Mouse (Mus musculus): ENCODE measurements around the gene D16Ertd472e. TPM values are rescaled to one million over a fixed set of nuclear protein-coding genes. Genes with fewer than 3 reads are reported as not detected.

Gene D16Ertd472e
- polyA plus RNA-seq (2015; fragmentation: Nextera tagmentation; extraction: Ambion mirVana) = 30.8 and 31.1 TPM in 2 replicates

- ATAC-seq (ENCODE audit: insufficient number of reproducible peaks, insufficient read depth, low FRiP score, low TSS enrichment, low read depth) = peak; percentile 97
- H3K36me3 ChIP-seq = peaks cover 12% of the 10 kb centered on the region
- H3K9ac ChIP-seq = peak within 1 kb of the TSS; percentile 86
- peak within 1 kb of the TSS; percentile 65 for H3K4me2 ChIP-seq
- H3K27ac ChIP-seq = peak within 1 kb of the TSS; percentile 95
- H3K4me1 ChIP-seq = peaks cover 22% of the 10 kb centered on the region
- 0 out of 2 replicates have a peak, but pooled peaks cover 2% of the 10 kb centered on the region for H3K9me3 ChIP-seq
- WGBS = under 1% methylated on average over 63 of the region's 70 CpGs
- H3K27me3 ChIP-seq = no peaks in the 10 kb centered on the region
- peak within 1 kb of the TSS; percentile 76 for H3K4me3 ChIP-seq
Measured at GRCm38 (mm10) chr16:78576478-78577084, at the start of gene D16Ertd472e. Gene D16Ertd472e (minus strand): TSS chr16:78576708.

- Histone ChIP-seq H3K27ac (no peak overlapping the region), H3K36me3 (no peaks in the 10 kb centered on the region), H3K4me1 (no peaks in the 10 kb centered on the region), H3K27me3 (no peaks in the 10 kb centered on the region), H3K4me3 (no peak overlapping the region), H3K9me3 (no peaks in the 10 kb centered on the region), H3K4me2 (no peak overlapping the region), H3K9ac (no peak overlapping the region)
- 67% methylated on average over 5 of the region's 5 CpGs for WGBS
- ATAC-seq (ENCODE audit: insufficient number of reproducible peaks, insufficient read depth, low FRiP score, low TSS enrichment, low read depth) = no peak
Measured at GRCm38 (mm10) chr16:78622755-78623154, 46.2 kb upstream of the D16Ertd472e start.

GRCm38 (mm10) chr16:78619386-78619785 lies 42.9 kb upstream of the D16Ertd472e start:
- Histone ChIP-seq H3K27ac (no peak overlapping the region), H3K9ac (no peak overlapping the region), H3K4me2 (no peak overlapping the region), H3K9me3 (no peaks in the 10 kb centered on the region), H3K4me1 (no peaks in the 10 kb centered on the region), H3K27me3 (no peaks in the 10 kb centered on the region), H3K4me3 (no peak overlapping the region), H3K36me3 (no peaks in the 10 kb centered on the region)
- WGBS = 85% methylated on average over 5 of the region's 5 CpGs
- no peak for ATAC-seq (ENCODE audit: insufficient number of reproducible peaks, insufficient read depth, low FRiP score, low TSS enrichment, low read depth)

GRCm38 (mm10) chr16:78617757-78618532 lies 41.4 kb upstream of the D16Ertd472e start:
- H3K36me3 ChIP-seq = no peaks in the 10 kb centered on the region
- H3K4me3 ChIP-seq = no peak overlapping the region
- no peaks in the 10 kb centered on the region for H3K9me3 ChIP-seq
- H3K27ac ChIP-seq = no peak overlapping the region
- H3K4me1 ChIP-seq = no peaks in the 10 kb centered on the region
- no peak overlapping the region for H3K9ac ChIP-seq
- no peak overlapping the region for H3K4me2 ChIP-seq
- 93% methylated on average over 11 of the region's 11 CpGs for WGBS
- no peaks in the 10 kb centered on the region for H3K27me3 ChIP-seq
- no peak for ATAC-seq (ENCODE audit: insufficient number of reproducible peaks, insufficient read depth, low FRiP score, low TSS enrichment, low read depth)

- 66% methylated on average over 4 of the region's 4 CpGs for WGBS
- Histone ChIP-seq H3K9me3 (0 out of 2 replicates have a peak, but pooled peaks cover 10% of the 10 kb centered on the region), H3K4me2 (no peak overlapping the region), H3K4me3 (no peak overlapping the region), H3K4me1 (no peaks in the 10 kb centered on the region), H3K27ac (no peak overlapping the region), H3K9ac (no peak overlapping the region), H3K27me3 (no peaks in the 10 kb centered on the region), H3K36me3 (no peaks in the 10 kb centered on the region)
- no peak for ATAC-seq (ENCODE audit: insufficient number of reproducible peaks, insufficient read depth, low FRiP score, low TSS enrichment, low read depth)
Measured at GRCm38 (mm10) chr16:78606202-78606601, 29.7 kb upstream of the D16Ertd472e start.

GRCm38 (mm10) chr16:78598919-78599318 lies 22.4 kb upstream of the D16Ertd472e start:
- Histone ChIP-seq H3K9ac (no peak overlapping the region), H3K36me3 (no peaks in the 10 kb centered on the region), H3K27ac (no peak overlapping the region), H3K4me3 (no peak overlapping the region), H3K27me3 (no peaks in the 10 kb centered on the region), H3K9me3 (0 out of 2 replicates have a peak, but pooled peaks cover 10% of the 10 kb centered on the region), H3K4me2 (no peak overlapping the region), H3K4me1 (no peaks in the 10 kb centered on the region)
- 50% methylated on average over 1 of the region's 1 CpGs for WGBS
- no peak for ATAC-seq (ENCODE audit: insufficient number of reproducible peaks, insufficient read depth, low FRiP score, low TSS enrichment, low read depth)

- Histone ChIP-seq H3K27me3 (no peaks in the 10 kb centered on the region), H3K36me3 (no peaks in the 10 kb centered on the region), H3K9ac (no peak overlapping the region), H3K4me3 (no peak overlapping the region), H3K27ac (no peak overlapping the region), H3K9me3 (no peaks in the 10 kb centered on the region), H3K4me2 (no peak overlapping the region), H3K4me1 (peaks cover 2% of the 10 kb centered on the region; the same call in 1 of the 2 replicates)
- WGBS = 56% methylated on average over 2 of the region's 2 CpGs
- ATAC-seq (ENCODE audit: insufficient number of reproducible peaks, insufficient read depth, low FRiP score, low TSS enrichment, low read depth) = no peak
Measured at GRCm38 (mm10) chr16:78596381-78596780, 19.9 kb upstream of the D16Ertd472e start.

- WGBS = 92% methylated on average over 7 of the region's 7 CpGs
- H3K4me3 ChIP-seq = no peak overlapping the region
- H3K4me2 ChIP-seq = no peak overlapping the region
- H3K27ac ChIP-seq = no peak overlapping the region
- H3K27me3 ChIP-seq = no peaks in the 10 kb centered on the region
- H3K4me1 ChIP-seq = peaks cover 7% of the 10 kb centered on the region; the same call in 1 of the 2 replicates
- no peak for ATAC-seq (ENCODE audit: insufficient number of reproducible peaks, insufficient read depth, low FRiP score, low TSS enrichment, low read depth)
- H3K9me3 ChIP-seq = no peaks in the 10 kb centered on the region
- no peak overlapping the region for H3K9ac ChIP-seq
- H3K36me3 ChIP-seq = no peaks in the 10 kb centered on the region
Measured at GRCm38 (mm10) chr16:78595821-78596220, 19.3 kb upstream of the D16Ertd472e start.

GRCm38 (mm10) chr16:78594154-78594553 lies 17.6 kb upstream of the D16Ertd472e start:
- Histone ChIP-seq H3K36me3 (no peaks in the 10 kb centered on the region), H3K9me3 (no peaks in the 10 kb centered on the region), H3K9ac (no peak overlapping the region), H3K4me2 (no peak overlapping the region), H3K27me3 (no peaks in the 10 kb centered on the region), H3K4me1 (peaks cover 8% of the 10 kb centered on the region; the same call in 1 of the 2 replicates), H3K27ac (no peak overlapping the region), H3K4me3 (no peak overlapping the region)
- WGBS = 70% methylated on average over 3 of the region's 3 CpGs
- ATAC-seq (ENCODE audit: insufficient number of reproducible peaks, insufficient read depth, low FRiP score, low TSS enrichment, low read depth) = no peak

- no peak for ATAC-seq (ENCODE audit: insufficient number of reproducible peaks, insufficient read depth, low FRiP score, low TSS enrichment, low read depth)
- peaks cover 8% of the 10 kb centered on the region; the same call in 1 of the 2 replicates for H3K4me1 ChIP-seq
- no peak overlapping the region for H3K4me2 ChIP-seq
- 43% methylated on average over 6 of the region's 6 CpGs for WGBS
- H3K9me3 ChIP-seq = no peaks in the 10 kb centered on the region
- H3K27me3 ChIP-seq = no peaks in the 10 kb centered on the region
- H3K4me3 ChIP-seq = no peak overlapping the region
- no peak overlapping the region for H3K9ac ChIP-seq
- no peak overlapping the region for H3K27ac ChIP-seq
- no peaks in the 10 kb centered on the region for H3K36me3 ChIP-seq
Measured at GRCm38 (mm10) chr16:78591130-78591529, 14.6 kb upstream of the D16Ertd472e start.

- H3K27ac ChIP-seq = no peak overlapping the region
- no peak overlapping the region for H3K9ac ChIP-seq
- no peaks in the 10 kb centered on the region for H3K9me3 ChIP-seq
- H3K4me2 ChIP-seq = no peak overlapping the region
- no peak overlapping the region for H3K4me3 ChIP-seq
- no peaks in the 10 kb centered on the region for H3K27me3 ChIP-seq
- no peak for ATAC-seq (ENCODE audit: insufficient number of reproducible peaks, insufficient read depth, low FRiP score, low TSS enrichment, low read depth)
- H3K36me3 ChIP-seq = no peaks in the 10 kb centered on the region
- H3K4me1 ChIP-seq = peaks cover 8% of the 10 kb centered on the region; the same call in 1 of the 2 replicates
- WGBS = 82% methylated on average over 2 of the region's 2 CpGs
Measured at GRCm38 (mm10) chr16:78588821-78589220, 12.3 kb upstream of the D16Ertd472e start.

- no peak overlapping the region for H3K4me3 ChIP-seq
- ATAC-seq (ENCODE audit: insufficient number of reproducible peaks, insufficient read depth, low FRiP score, low TSS enrichment, low read depth) = no peak
- H3K4me2 ChIP-seq = no peak overlapping the region
- H3K27ac ChIP-seq = no peak overlapping the region
- H3K36me3 ChIP-seq = no peaks in the 10 kb centered on the region
- 81% methylated on average over 7 of the region's 7 CpGs for WGBS
- H3K27me3 ChIP-seq = no peaks in the 10 kb centered on the region
- no peak overlapping the region for H3K9ac ChIP-seq
- H3K9me3 ChIP-seq = no peaks in the 10 kb centered on the region
- H3K4me1 ChIP-seq = peaks cover 8% of the 10 kb centered on the region; the same call in 1 of the 2 replicates
Measured at GRCm38 (mm10) chr16:78586621-78587020, 10.1 kb upstream of the D16Ertd472e start.

Data from embryonic facial prominence, embryonic 13.5 days (tissue).